Mouse (Mus musculus) hindbrain, embryonic 15.5 days (tissue): ENCODE measurements around the gene Ptpdc1. TPM values are rescaled to one million over a fixed set of nuclear protein-coding genes. Genes with fewer than 3 reads are reported as not detected.

Experiments used
- ATAC-seq: fragments of 200-750 bp; cut with Nextera tagmentation; 2 replicates; pipeline ENCODE4 v1.8.0; 2017; ENCODE audit warnings: low read depth, moderate number of reproducible peaks, moderate TSS enrichment; ENCODE audit not compliant: low FRiP score
- H3K27ac ChIP-seq: fragments of 300-500 bp; sonication (generic); replicated peaks from 2 replicates; pipeline ENCODE4 v1.5.1; 2015; ENCODE audit warnings: mild to moderate bottlenecking, inconsistent platforms
- H3K27me3 ChIP-seq: fragments of 300-500 bp; sonication (generic); 2 replicates; pipeline ENCODE4 v1.6.1; 2015; ENCODE audit warnings: control low read depth, inconsistent platforms
- H3K36me3 ChIP-seq: fragments of 300-500 bp; sonication (generic); 2 replicates; pipeline ENCODE4 v1.6.1; 2015; ENCODE audit warnings: control low read depth, inconsistent platforms
- H3K4me1 ChIP-seq: fragments of 300-500 bp; sonication (generic); replicated peaks from 2 replicates; pipeline ENCODE4 v1.6.1; 2015; ENCODE audit warnings: control low read depth, inconsistent platforms
- H3K4me2 ChIP-seq: fragments of 300-500 bp; sonication (generic); 2 replicates; pipeline ENCODE4 v1.6.1; 2015; ENCODE audit warnings: moderate library complexity, mild to moderate bottlenecking, inconsistent platforms
- H3K4me3 ChIP-seq: fragments of 300-500 bp; sonication (generic); 2 replicates; pipeline ENCODE4 v1.5.1; 2015; ENCODE audit warnings: mild to moderate bottlenecking, inconsistent platforms
- H3K9ac ChIP-seq: fragments of 300-500 bp; sonication (generic); 2 replicates; pipeline ENCODE4 v1.6.1; 2015; ENCODE audit warnings: inconsistent platforms
- H3K9me3 ChIP-seq: fragments of 300-500 bp; sonication (generic); 2 replicates; pipeline ENCODE4 v1.6.1; 2016; ENCODE audit warnings: control low read depth, inconsistent platforms
- WGBS: fragments of 180-500 bp; shearing (Covaris S2); methylation state at CpG from one replicate; pipeline ENCODE4 v1.1.7; 2015; 5-methylcytosine and 5-hydroxymethylcytosine counted together
- polyA plus RNA-seq: library from polyadenylated mRNA; unstranded; fragments of >200 nt; fragmentation: Nextera tagmentation; extraction: Ambion mirVana; gene quantifications from 2 replicates; pipeline ENCODE4 v1.2.1, GENCODE M21; 2015

The Ptpdc1 gene
- polyA plus RNA-seq, 1 experiment from 2014 or later, result 17.2 TPM

GRCm38 (mm10) chr13:48603296-48603695 is 22.2 kb downstream of the Ptpdc1 start:
- 93% methylated on average over 3 of the region's 3 CpGs for WGBS
- Histone ChIP-seq H3K4me2 (no peak overlapping the region), H3K9ac (no peak overlapping the region), H3K36me3 (peaks cover 8% of the 10 kb centered on the region; the same call in 1 of the 2 replicates), H3K4me3 (no peak overlapping the region), H3K4me1 (no peaks in the 10 kb centered on the region), H3K27ac (no peak overlapping the region), H3K27me3 (no peaks in the 10 kb centered on the region), H3K9me3 (no peaks in the 10 kb centered on the region)
- ATAC-seq, result no peak

- no peak overlapping the region for H3K4me2 ChIP-seq
- H3K4me3 ChIP-seq, result no peak overlapping the region
- peaks cover 23% of the 10 kb centered on the region for H3K4me1 ChIP-seq
- ATAC-seq, result peak; percentile 73
- H3K27me3 ChIP-seq, result no peaks in the 10 kb centered on the region
- no peak overlapping the region for H3K9ac ChIP-seq
- H3K9me3 ChIP-seq, result no peaks in the 10 kb centered on the region
- H3K36me3 ChIP-seq, result peaks cover 4% of the 10 kb centered on the region; the same call in 1 of the 2 replicates
- 22% methylated on average over 7 of the region's 7 CpGs for WGBS
- peak overlapping the region; percentile 44 for H3K27ac ChIP-seq
These were observed 30.9 kb downstream of the Ptpdc1 start for GRCm38 (mm10) chr13:48594605-48595004.

- H3K4me2 ChIP-seq, result peak overlapping the region; percentile 17; the same call in 1 of the 2 replicates
- peaks cover 23% of the 10 kb centered on the region for H3K4me1 ChIP-seq
- no peak overlapping the region for H3K4me3 ChIP-seq
- H3K27me3 ChIP-seq, result no peaks in the 10 kb centered on the region
- H3K9ac ChIP-seq, result no peak overlapping the region
- whole genome bisulfite sequencing, result 25% methylated on average over 10 of the region's 10 CpGs
- ATAC-seq, result no peak
- peaks cover 7% of the 10 kb centered on the region; the same call in 1 of the 2 replicates for H3K36me3 ChIP-seq
- no peaks in the 10 kb centered on the region for H3K9me3 ChIP-seq
- H3K27ac ChIP-seq, result peak overlapping the region; percentile 44
These were observed 31.4 kb downstream of the Ptpdc1 start for GRCm38 (mm10) chr13:48594031-48594430.

GRCm38 (mm10) chr13:48593181-48593580 is 32.3 kb downstream of the Ptpdc1 start:
- Histone ChIP-seq H3K9me3 (no peaks in the 10 kb centered on the region), H3K9ac (peak overlapping the region; percentile 40), H3K4me1 (peaks cover 23% of the 10 kb centered on the region), H3K27me3 (no peaks in the 10 kb centered on the region), H3K36me3 (peaks cover 13% of the 10 kb centered on the region), H3K4me3 (peak overlapping the region; percentile 22; the same call in 1 of the 2 replicates), H3K27ac (peak overlapping the region; percentile 68), H3K4me2 (peak overlapping the region; percentile 47)
- ATAC-seq, result peak; percentile 88
- 24% methylated on average over 15 of the region's 15 CpGs for WGBS

- no peak overlapping the region for H3K9ac ChIP-seq
- peaks cover 23% of the 10 kb centered on the region for H3K4me1 ChIP-seq
- H3K4me3 ChIP-seq, result no peak overlapping the region
- no peak overlapping the region for H3K27ac ChIP-seq
- peaks cover 29% of the 10 kb centered on the region for H3K36me3 ChIP-seq
- H3K27me3 ChIP-seq, result no peaks in the 10 kb centered on the region
- no peaks in the 10 kb centered on the region for H3K9me3 ChIP-seq
- no peak for ATAC-seq
- no peak overlapping the region for H3K4me2 ChIP-seq
These were observed 34.7 kb downstream of the Ptpdc1 start for GRCm38 (mm10) chr13:48590743-48591142.

- H3K4me3 ChIP-seq, result no peak overlapping the region
- H3K27ac ChIP-seq, result no peak overlapping the region
- no peaks in the 10 kb centered on the region for H3K9me3 ChIP-seq
- H3K4me2 ChIP-seq, result no peak overlapping the region
- ATAC-seq, result no peak
- H3K27me3 ChIP-seq, result no peaks in the 10 kb centered on the region
- no peak overlapping the region for H3K9ac ChIP-seq
- no peaks in the 10 kb centered on the region for H3K4me1 ChIP-seq
- WGBS, result 85% methylated on average over 11 of the region's 11 CpGs
- H3K36me3 ChIP-seq, result peaks cover 39% of the 10 kb centered on the region
These were observed 38.1 kb downstream of the Ptpdc1 start for GRCm38 (mm10) chr13:48587354-48587753.

GRCm38 (mm10) chr13:48586496-48586895 is 39.0 kb downstream of the Ptpdc1 start:
- peaks cover 39% of the 10 kb centered on the region for H3K36me3 ChIP-seq
- 91% methylated on average over 9 of the region's 9 CpGs for WGBS

GRCm38 (mm10) chr13:48585786-48586185 is 39.7 kb downstream of the Ptpdc1 start:
- Histone ChIP-seq H3K9ac (no peak overlapping the region), H3K4me2 (no peak overlapping the region), H3K36me3 (peaks cover 39% of the 10 kb centered on the region), H3K9me3 (no peaks in the 10 kb centered on the region), H3K4me3 (no peak overlapping the region), H3K4me1 (no peaks in the 10 kb centered on the region), H3K27me3 (no peaks in the 10 kb centered on the region), H3K27ac (no peak overlapping the region)
- 88% methylated on average over 7 of the region's 7 CpGs for WGBS
- ATAC-seq, result no peak

More at GRCm38 (mm10) chr13:48586496-48586895, 39.0 kb downstream of the Ptpdc1 start:
- no peak overlapping the region for H3K4me2 ChIP-seq
- no peaks in the 10 kb centered on the region for H3K27me3 ChIP-seq
- H3K9me3 ChIP-seq, result no peaks in the 10 kb centered on the region
- H3K27ac ChIP-seq, result no peak overlapping the region
- H3K9ac ChIP-seq, result no peak overlapping the region
- no peak overlapping the region for H3K4me3 ChIP-seq
- ATAC-seq, result no peak
- no peaks in the 10 kb centered on the region for H3K4me1 ChIP-seq

- ATAC-seq, result no peak
- no peak overlapping the region for H3K27ac ChIP-seq
- no peaks in the 10 kb centered on the region for H3K9me3 ChIP-seq
- H3K36me3 ChIP-seq, result peaks cover 29% of the 10 kb centered on the region
- no peak overlapping the region for H3K4me2 ChIP-seq
- no peak overlapping the region for H3K9ac ChIP-seq
- H3K4me3 ChIP-seq, result no peak overlapping the region
- H3K27me3 ChIP-seq, result no peaks in the 10 kb centered on the region
- no peaks in the 10 kb centered on the region for H3K4me1 ChIP-seq
- 74% methylated on average over 10 of the region's 10 CpGs for WGBS
These were observed 42.6 kb downstream of the Ptpdc1 start for GRCm38 (mm10) chr13:48582688-48583379.

- Histone ChIP-seq H3K4me3 (no peak overlapping the region), H3K9ac (no peak overlapping the region)
- 77% methylated on average over 4 of the region's 4 CpGs for WGBS
These were observed 46.8 kb downstream of the Ptpdc1 start for GRCm38 (mm10) chr13:48578616-48579015.

GRCm38 (mm10) chr13:48577836-48578235 is 47.6 kb downstream of the Ptpdc1 start:
- H3K27me3 ChIP-seq, result no peaks in the 10 kb centered on the region
- WGBS, result 57% methylated on average over 11 of the region's 11 CpGs
- H3K4me3 ChIP-seq, result no peak overlapping the region
- no peak overlapping the region for H3K27ac ChIP-seq
- H3K9ac ChIP-seq, result no peak overlapping the region
- H3K4me1 ChIP-seq, result peaks cover 15% of the 10 kb centered on the region
- ATAC-seq, result no peak
- peaks cover 12% of the 10 kb centered on the region for H3K36me3 ChIP-seq
- H3K9me3 ChIP-seq, result no peaks in the 10 kb centered on the region
- H3K4me2 ChIP-seq, result no peak overlapping the region

More at GRCm38 (mm10) chr13:48578616-48579015, 46.8 kb downstream of the Ptpdc1 start:
- no peaks in the 10 kb centered on the region for H3K27me3 ChIP-seq
- no peak overlapping the region for H3K27ac ChIP-seq
- no peaks in the 10 kb centered on the region for H3K9me3 ChIP-seq
- no peak for ATAC-seq
- H3K36me3 ChIP-seq, result peaks cover 18% of the 10 kb centered on the region
- peaks cover 11% of the 10 kb centered on the region for H3K4me1 ChIP-seq
- H3K4me2 ChIP-seq, result no peak overlapping the region

- no peak overlapping the region for H3K9ac ChIP-seq
These were observed 48.5 kb downstream of the Ptpdc1 start for GRCm38 (mm10) chr13:48577007-48577406.

More at GRCm38 (mm10) chr13:48577007-48577406, 48.5 kb downstream of the Ptpdc1 start:
- H3K4me2 ChIP-seq, result no peak overlapping the region
- H3K27ac ChIP-seq, result no peak overlapping the region
- H3K36me3 ChIP-seq, result peaks cover 8% of the 10 kb centered on the region; the same call in 1 of the 2 replicates
- no peak overlapping the region for H3K4me3 ChIP-seq
- H3K27me3 ChIP-seq, result no peaks in the 10 kb centered on the region
- no peak for ATAC-seq
- 52% methylated on average over 6 of the region's 6 CpGs for WGBS
- peaks cover 15% of the 10 kb centered on the region for H3K4me1 ChIP-seq
- no peaks in the 10 kb centered on the region for H3K9me3 ChIP-seq
